Mouse (Mus musculus): ENCODE results near the gene Gm4450. TPM values are rescaled to one million over a fixed set of nuclear protein-coding genes. Genes with fewer than 3 reads are reported as not detected.
"Not testable (repeated sequence)": the region's sequence is repeated elsewhere in the genome, so short reads cannot be mapped to it uniquely, and the experiment has no call there.

Gene Gm4450
- polyA plus RNA-seq, 1 experiment from 2014 or later = 55.8 TPM

- not testable (repeated sequence) for H3K27ac ChIP-seq (ENCODE audit: low read length); H3K36me3 ChIP-seq (ENCODE audit: insufficient read depth, low read length); H3K9ac ChIP-seq (replicated peaks; ENCODE audit: low read length); H3K9me3 ChIP-seq (ENCODE audit: low read length); H3K27me3 ChIP-seq (ENCODE audit: insufficient read depth, low read length); H3K4me2 ChIP-seq (replicated peaks; ENCODE audit: low read depth, low read length); H3K4me1 ChIP-seq (ENCODE audit: insufficient read depth, low read length); H3K4me3 ChIP-seq (ENCODE audit: low read length)
- WGBS = 5% methylated on average over 3 of the region's 3 CpGs
- peak; percentile 70 for ATAC-seq (ENCODE audit: low FRiP score, low TSS enrichment)
These were observed 13.7 kb downstream of the Gm4450 start for GRCm38 (mm10) chr3:98443149-98443779.

DNA sequence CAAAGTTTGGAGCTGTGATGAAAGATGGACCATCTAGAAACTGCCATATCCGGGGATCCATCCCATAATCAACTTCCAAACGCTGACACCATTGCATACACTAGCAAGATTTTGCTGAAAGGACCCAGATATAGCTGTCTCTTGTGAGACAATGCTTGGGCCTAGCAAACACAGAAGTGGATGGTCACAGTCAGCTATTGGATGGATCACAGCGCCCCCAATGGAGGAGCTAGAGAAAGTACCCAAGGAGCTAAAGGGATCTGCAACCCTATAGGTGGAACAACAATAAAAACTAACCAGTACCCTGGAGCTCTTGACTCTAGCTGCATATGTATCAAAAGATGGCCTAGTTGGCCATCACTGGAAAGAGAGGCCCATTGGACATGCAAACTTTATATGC, 14.7 kb downstream of the Gm4450 start:
- ATAC-seq (ENCODE audit: low FRiP score, low TSS enrichment) = not testable (repeated sequence)

GRCm38 (mm10) chr3:98435030-98435429, 21.9 kb downstream of the Gm4450 start:
- Histone ChIP-seq H3K4me3 (ENCODE audit: low read length) (no peak overlapping the region), H3K36me3 (ENCODE audit: insufficient read depth, low read length) (no peaks in the 10 kb centered on the region), H3K27ac (ENCODE audit: low read length) (peak overlapping the region; percentile 34; the same call in 1 of the 2 replicates), H3K27me3 (ENCODE audit: insufficient read depth, low read length) (no peaks in the 10 kb centered on the region), H3K9ac (replicated peaks; ENCODE audit: low read length) (no peak overlapping the region), H3K9me3 (ENCODE audit: low read length) (no peaks in the 10 kb centered on the region), H3K4me1 (ENCODE audit: insufficient read depth, low read length) (peaks cover under 1% of the 10 kb centered on the region; the same call in 1 of the 2 replicates), H3K4me2 (replicated peaks; ENCODE audit: low read depth, low read length) (no peak overlapping the region)
- WGBS = 76% methylated on average over 1 of the region's 1 CpGs
- ATAC-seq (ENCODE audit: low FRiP score, low TSS enrichment) = peak; percentile 73

More for the DNA sequence above, 14.7 kb downstream of the Gm4450 start:
- not testable (repeated sequence) for H3K27ac ChIP-seq (ENCODE audit: low read length); H3K4me1 ChIP-seq (ENCODE audit: insufficient read depth, low read length); H3K36me3 ChIP-seq (ENCODE audit: insufficient read depth, low read length); H3K9ac ChIP-seq (replicated peaks; ENCODE audit: low read length); H3K4me2 ChIP-seq (replicated peaks; ENCODE audit: low read depth, low read length); H3K4me3 ChIP-seq (ENCODE audit: low read length); H3K27me3 ChIP-seq (ENCODE audit: insufficient read depth, low read length); H3K9me3 ChIP-seq (ENCODE audit: low read length)
- 45% methylated on average over 3 of the region's 3 CpGs for WGBS

- Histone ChIP-seq H3K27ac (ENCODE audit: low read length) (no peak overlapping the region), H3K27me3 (ENCODE audit: insufficient read depth, low read length) (no peaks in the 10 kb centered on the region), H3K36me3 (ENCODE audit: insufficient read depth, low read length) (no peaks in the 10 kb centered on the region), H3K9me3 (ENCODE audit: low read length) (no peaks in the 10 kb centered on the region), H3K4me3 (ENCODE audit: low read length) (no peak overlapping the region), H3K4me1 (ENCODE audit: insufficient read depth, low read length) (peaks cover 8% of the 10 kb centered on the region), H3K9ac (replicated peaks; ENCODE audit: low read length) (no peak overlapping the region), H3K4me2 (replicated peaks; ENCODE audit: low read depth, low read length) (no peak overlapping the region)
- ATAC-seq (ENCODE audit: low FRiP score, low TSS enrichment) = peak; percentile 94
- WGBS = 33% methylated on average over 1 of the region's 1 CpGs
These were observed 22.7 kb downstream of the Gm4450 start for GRCm38 (mm10) chr3:98434088-98434816.

DNA sequence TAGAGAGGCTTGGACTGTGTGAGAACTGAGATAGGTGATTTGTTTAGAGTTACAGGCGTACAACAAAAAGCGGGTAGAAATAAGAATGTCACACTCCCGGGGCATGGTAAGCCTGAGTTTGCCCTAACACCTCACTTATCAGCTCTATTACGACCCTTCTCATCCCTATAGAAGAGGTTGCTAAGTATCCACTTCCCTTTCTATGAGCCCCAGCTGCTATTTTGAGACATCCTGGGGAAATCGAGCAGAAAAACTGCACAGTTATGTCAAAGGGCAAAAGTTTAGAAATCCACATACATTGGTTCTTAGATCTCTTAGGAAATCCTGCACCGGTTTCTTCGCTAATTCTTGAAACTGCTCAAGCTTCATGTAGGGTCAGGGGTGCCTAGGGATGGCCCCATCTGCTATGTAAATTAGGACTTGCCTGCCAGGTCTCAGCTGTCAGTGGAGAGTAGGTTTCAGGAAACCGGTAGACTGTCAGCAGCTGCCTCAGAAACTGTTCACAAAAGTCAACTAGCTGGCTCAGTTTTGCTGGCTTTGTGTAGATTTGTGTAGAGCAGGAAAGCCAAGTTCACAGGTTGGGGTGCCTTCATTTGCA, 27.9 kb downstream of the Gm4450 start:
- Histone ChIP-seq H3K36me3 (ENCODE audit: insufficient read depth, low read length) (no peaks in the 10 kb centered on the region; the same call in 1 of the 2 replicates), H3K4me1 (ENCODE audit: insufficient read depth, low read length) (peaks cover 28% of the 10 kb centered on the region), H3K9me3 (ENCODE audit: low read length) (no peaks in the 10 kb centered on the region), H3K27ac (ENCODE audit: low read length) (peak overlapping the region; percentile 33), H3K9ac (replicated peaks; ENCODE audit: low read length) (0 out of 2 replicates have a peak overlapping the region, but pooled peaks have one; percentile 14), H3K27me3 (ENCODE audit: insufficient read depth, low read length) (no peaks in the 10 kb centered on the region), H3K4me3 (ENCODE audit: low read length) (peak overlapping the region; percentile 69), H3K4me2 (replicated peaks; ENCODE audit: low read depth, low read length) (peak overlapping the region; percentile 87)
- 32% methylated on average over 8 of the region's 8 CpGs for WGBS
- ATAC-seq (ENCODE audit: low FRiP score, low TSS enrichment) = no peak

DNA sequence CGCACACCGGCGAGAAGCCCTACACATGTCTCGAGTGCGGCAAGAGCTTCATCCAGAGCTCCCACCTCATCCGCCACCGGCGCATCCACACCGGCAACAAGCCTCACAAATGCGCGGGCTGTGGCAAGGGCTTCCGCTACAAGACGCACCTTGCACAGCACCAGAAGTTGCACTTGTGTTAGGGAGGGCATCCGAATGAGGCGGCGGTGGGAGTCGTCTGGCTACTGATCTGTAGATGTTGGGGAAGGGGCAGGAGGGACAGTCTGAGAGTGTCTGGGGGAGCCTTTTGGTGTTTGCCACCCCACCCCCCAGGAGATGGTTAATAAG, 28.5 kb downstream of the Gm4450 start:
- Histone ChIP-seq H3K9ac (replicated peaks; ENCODE audit: low read length) (peak overlapping the region; percentile 70), H3K27ac (ENCODE audit: low read length) (no peak overlapping the region), H3K9me3 (ENCODE audit: low read length) (no peaks in the 10 kb centered on the region), H3K27me3 (ENCODE audit: insufficient read depth, low read length) (no peaks in the 10 kb centered on the region), H3K4me2 (replicated peaks; ENCODE audit: low read depth, low read length) (peak overlapping the region; percentile 87), H3K4me3 (ENCODE audit: low read length) (peak overlapping the region; percentile 69), H3K36me3 (ENCODE audit: insufficient read depth, low read length) (no peaks in the 10 kb centered on the region; the same call in 1 of the 2 replicates), H3K4me1 (ENCODE audit: insufficient read depth, low read length) (peaks cover 28% of the 10 kb centered on the region)
- no peak for ATAC-seq (ENCODE audit: low FRiP score, low TSS enrichment)
- WGBS = 4% methylated on average over 17 of the region's 17 CpGs

- no peaks in the 10 kb centered on the region for H3K9me3 ChIP-seq (ENCODE audit: low read length)
These were observed 29.1 kb downstream of the Gm4450 start for GRCm38 (mm10) chr3:98427600-98428448.

GRCm38 (mm10) chr3:98427260-98427599, 29.7 kb downstream of the Gm4450 start:
- ATAC-seq (ENCODE audit: low FRiP score, low TSS enrichment) = no peak
- peak overlapping the region; percentile 70; the same call in 1 of the 2 replicates for H3K27ac ChIP-seq (ENCODE audit: low read length)
- H3K4me1 ChIP-seq (ENCODE audit: insufficient read depth, low read length) = peaks cover 28% of the 10 kb centered on the region
- H3K4me3 ChIP-seq (ENCODE audit: low read length) = peak overlapping the region; percentile 69
- peak overlapping the region; percentile 87 for H3K4me2 ChIP-seq (replicated peaks; ENCODE audit: low read depth, low read length)
- peaks cover 3% of the 10 kb centered on the region; the same call in 1 of the 2 replicates for H3K36me3 ChIP-seq (ENCODE audit: insufficient read depth, low read length)
- no peaks in the 10 kb centered on the region for H3K9me3 ChIP-seq (ENCODE audit: low read length)
- H3K9ac ChIP-seq (replicated peaks; ENCODE audit: low read length) = peak overlapping the region; percentile 70; the same call in 1 of the 2 replicates
- no peaks in the 10 kb centered on the region for H3K27me3 ChIP-seq (ENCODE audit: insufficient read depth, low read length)
- 4% methylated on average over 23 of the region's 23 CpGs for WGBS

More at GRCm38 (mm10) chr3:98427600-98428448, 29.1 kb downstream of the Gm4450 start:
- Histone ChIP-seq H3K36me3 (ENCODE audit: insufficient read depth, low read length) (no peaks in the 10 kb centered on the region; the same call in 1 of the 2 replicates), H3K4me3 (ENCODE audit: low read length) (peak overlapping the region; percentile 69), H3K4me2 (replicated peaks; ENCODE audit: low read depth, low read length) (peak overlapping the region; percentile 87), H3K9ac (replicated peaks; ENCODE audit: low read length) (peak overlapping the region; percentile 70), H3K27ac (ENCODE audit: low read length) (peak overlapping the region; percentile 70), H3K27me3 (ENCODE audit: insufficient read depth, low read length) (no peaks in the 10 kb centered on the region), H3K4me1 (ENCODE audit: insufficient read depth, low read length) (peaks cover 28% of the 10 kb centered on the region)
- ATAC-seq (ENCODE audit: low FRiP score, low TSS enrichment) = peak; percentile 92
- under 1% methylated on average over 107 of the region's 110 CpGs for WGBS

- Histone ChIP-seq H3K9me3 (ENCODE audit: low read length) (no peaks in the 10 kb centered on the region), H3K27me3 (ENCODE audit: insufficient read depth, low read length) (no peaks in the 10 kb centered on the region), H3K4me1 (ENCODE audit: insufficient read depth, low read length) (peaks cover 28% of the 10 kb centered on the region), H3K27ac (ENCODE audit: low read length) (no peak overlapping the region), H3K9ac (replicated peaks; ENCODE audit: low read length) (peak overlapping the region; percentile 70; the same call in 1 of the 2 replicates), H3K4me3 (ENCODE audit: low read length) (peak overlapping the region; percentile 69), H3K4me2 (replicated peaks; ENCODE audit: low read depth, low read length) (peak overlapping the region; percentile 87), H3K36me3 (ENCODE audit: insufficient read depth, low read length) (peaks cover 3% of the 10 kb centered on the region; the same call in 1 of the 2 replicates)
- WGBS = 50% methylated on average over 5 of the region's 5 CpGs
- 0 out of 2 replicates have a peak, but pooled peaks have one; percentile 0 for ATAC-seq (ENCODE audit: low FRiP score, low TSS enrichment)
These were observed 30.2 kb downstream of the Gm4450 start for GRCm38 (mm10) chr3:98426749-98427148.

Measured in kidney, embryonic 16.5 days (tissue).